Mouse (Mus musculus) small intestine, adult 10 weeks (tissue): ENCODE measurements around the gene Psmc5. TPM values are rescaled to one million over a fixed set of nuclear protein-coding genes. Genes with fewer than 3 reads are reported as not detected.

Source experiments
- polyA plus RNA-seq: library from polyadenylated mRNA; stranded (reverse); fragments of 350-450 nt; fragmentation: Illumina TruSeq; extraction: RNeasy Lipid Tissue Mini Kit (QIAGEN cat#74804); gene quantifications from one replicate; pipeline ENCODE4 v1.2.3, GENCODE M21; 2014; ENCODE audit warnings: low replicate concordance

The Psmc5 gene
- polyA plus RNA-seq = 15.4 TPM

GRCm38 (mm10) chr11:106255685-106256451, at the start of gene Psmc5, which contains the start of gene Ftsj3:
Psmc5 (plus strand) TSS chr11:106256154.
Ftsj3 (minus strand) TSS chr11:106256079.

GRCm38 (mm10) chr11:106215927-106216729, 39.8 kb upstream of the Psmc5 start, which contains the start of gene Ccdc47:
Ccdc47 (minus strand) TSS chr11:106216344.

GRCm38 (mm10) chr11:106216730-106217490, 39.0 kb upstream of the Psmc5 start, which contains the start of gene Ddx42:
Ddx42 (plus strand) TSS chr11:106216926.

GRCm38 (mm10) chr11:106272644-106273310, 16.8 kb downstream of the Psmc5 start, which contains the start of gene Smarcd2:
Smarcd2 (minus strand) TSS chr11:106272972.

GRCm38 (mm10) chr11:106276454-106276853, 20.5 kb downstream of the Psmc5 start, which contains the start of gene Tcam1:
Tcam1 (plus strand) TSS chr11:106276672.

GRCm38 (mm10) chr11:106301765-106302164, 45.8 kb downstream of the Psmc5 start, which contains the start of gene Gh:
Gh (minus strand) TSS chr11:106301865.

Other genes starting within 250 kb of the Psmc5 start
- gene Kcnh6, start 248.0 kb upstream of the Psmc5 start, polyA plus RNA-seq = not detected
- gene Dcaf7, start 219.3 kb upstream of the Psmc5 start, polyA plus RNA-seq = 36.5 TPM
- gene Taco1, start 190.1 kb upstream of the Psmc5 start, polyA plus RNA-seq = 6.8 TPM
- gene Map3k3, start 171.5 kb upstream of the Psmc5 start, polyA plus RNA-seq = 3.5 TPM
- gene Gm10840, start 95.3 kb upstream of the Psmc5 start, polyA plus RNA-seq = not detected
- gene Limd2, start 95.3 kb upstream of the Psmc5 start, polyA plus RNA-seq = 1.6 TPM
- gene Strada, start 54.0 kb upstream of the Psmc5 start, polyA plus RNA-seq = 3.2 TPM
- 131 TPM for gene Ccdc47, start 39.8 kb upstream of the Psmc5 start, polyA plus RNA-seq
- gene Ddx42, start 39.2 kb upstream of the Psmc5 start, polyA plus RNA-seq = 34.6 TPM
- 5.4 TPM for gene Ftsj3, start 75 bp upstream of the Psmc5 start, polyA plus RNA-seq
- 9.3 TPM for gene Smarcd2, start 16.8 kb downstream of the Psmc5 start, polyA plus RNA-seq
- gene Tcam1, start 20.5 kb downstream of the Psmc5 start, polyA plus RNA-seq = not detected
- not detected for gene Gh, start 45.7 kb downstream of the Psmc5 start, polyA plus RNA-seq
- gene Cd79b, start 58.6 kb downstream of the Psmc5 start, polyA plus RNA-seq = 2.1 TPM
- not detected for gene Scn4a, start 97.1 kb downstream of the Psmc5 start, polyA plus RNA-seq
- not detected for gene Prr29, start 109.3 kb downstream of the Psmc5 start, polyA plus RNA-seq
- not detected for gene Icam2, start 131.9 kb downstream of the Psmc5 start, polyA plus RNA-seq
- 17.7 TPM for gene Ern1, start 231.7 kb downstream of the Psmc5 start, polyA plus RNA-seq